In the genomic region with DNA sequence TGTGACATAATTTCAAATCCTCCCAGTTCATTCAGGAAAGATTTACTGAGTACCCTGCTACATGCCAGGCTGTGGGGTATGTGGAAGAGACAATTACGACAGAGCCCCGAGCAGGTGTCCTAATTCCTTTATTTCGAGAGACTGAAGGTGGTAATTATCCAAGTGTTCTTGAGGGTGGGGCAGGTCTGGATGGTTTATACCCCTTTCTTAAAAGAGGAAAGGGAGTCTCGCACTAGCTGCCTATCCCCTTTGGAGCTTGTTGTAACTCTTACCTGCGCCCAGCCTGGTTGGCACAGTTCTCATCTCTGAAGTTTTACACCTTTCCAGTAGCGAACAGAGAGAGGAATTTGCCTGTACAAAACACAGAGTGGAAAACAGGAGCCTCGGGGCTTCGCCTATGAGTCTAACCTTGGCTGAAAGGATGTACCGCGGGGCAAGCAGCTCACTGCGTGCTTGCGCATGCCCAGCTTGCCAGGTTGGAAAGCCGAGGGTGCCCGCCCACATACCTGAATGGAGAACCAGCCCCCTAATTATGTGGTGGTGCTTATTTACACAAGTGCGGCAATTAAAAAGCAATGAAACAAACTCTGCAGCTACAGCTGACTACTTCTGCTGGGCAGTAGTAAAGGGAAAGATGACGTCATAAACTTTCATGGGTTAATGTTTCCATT, we compare ENCODE assay signal across 10 mouse cellular contexts.
DNase-seq lines count a peak whose midpoint lies in the region; ATAC-seq lines count a peak whose summit lies in the region.
"Had no signal": no experiment of that assay in that cellular context is flagged by ENCODE, and none has a peak within 500 bp of the region (broad histone marks: within the 10 kb centered on the region; RNA-seq: fewer than 3 reads in every experiment).

No protein-coding gene starts in this region.

- peak overlapping the region; percentile 19 to 31; a peak in 2 of 4 replicates for H3K27ac ChIP-seq in heart, embryonic 14.5 days (replicated peaks in 1 of 2; ENCODE audit: control insufficient read depth in 1 of 2, insufficient read depth in 1 of 2, low read depth in 2 of 2, low read length in 2 of 2)
- H3K27ac ChIP-seq in heart, embryonic 16.5 days (ENCODE audit: low read length) = peak overlapping the region; percentile 2; the same call in 1 of the 2 replicates
- H3K27ac ChIP-seq in limb, embryonic 12.5 days = no peak overlapping the region
- H3K27ac ChIP-seq: lung, embryonic 15.5 days had no signal

- H3K4me3 ChIP-seq in heart, embryonic 14.5 days (ENCODE audit: control insufficient read depth in 1 of 2, insufficient read depth in 1 of 2, low read depth in 1 of 2, low read length in 2 of 2) = 0 out of 4 replicates have a peak overlapping the region, but pooled peaks have one; percentile 9 to 21
- H3K4me3 ChIP-seq in heart, embryonic 16.5 days (ENCODE audit: low read length) = no peak overlapping the region
- 0 out of 2 replicates have a peak overlapping the region, but pooled peaks have one; percentile 6 for H3K4me3 ChIP-seq in limb, embryonic 12.5 days (replicated peaks)
- H3K4me3 ChIP-seq: lung, embryonic 15.5 days had no signal

- no peak for ATAC-seq in heart, embryonic 14.5 days (ENCODE audit: insufficient number of reproducible peaks, insufficient read depth, low FRiP score, low read depth)
- ATAC-seq in heart, embryonic 16.5 days (replicated peaks; ENCODE audit: extremely low read depth, insufficient read depth, low FRiP score) = no peak
- ATAC-seq in limb, embryonic 12.5 days (ENCODE audit: insufficient number of reproducible peaks, insufficient read depth, low FRiP score, low TSS enrichment, low read depth) = no peak

- H3K36me3 ChIP-seq in heart, embryonic 14.5 days (ENCODE audit: control insufficient read depth, insufficient read depth, low read length) = no peaks in the 10 kb centered on the region
- H3K36me3 ChIP-seq in heart, embryonic 16.5 days (ENCODE audit: control insufficient read depth, insufficient read depth) = no peaks in the 10 kb centered on the region
- no peaks in the 10 kb centered on the region for H3K36me3 ChIP-seq in limb, embryonic 12.5 days
- H3K36me3 ChIP-seq: lung, embryonic 15.5 days had no signal

- no peaks in the 10 kb centered on the region for H3K9me3 ChIP-seq in heart, embryonic 14.5 days (ENCODE audit: control insufficient read depth, low read length)
- no peaks in the 10 kb centered on the region for H3K9me3 ChIP-seq in heart, embryonic 16.5 days (replicated peaks; ENCODE audit: control insufficient read depth, low read length)
- no peaks in the 10 kb centered on the region for H3K9me3 ChIP-seq in limb, embryonic 12.5 days
- H3K9me3 ChIP-seq: lung, embryonic 15.5 days had no signal

- 85% methylated on average over 16 of the region's 16 CpGs for WGBS in heart, embryonic 14.5 days
- WGBS in heart, embryonic 16.5 days = 81% methylated on average over 16 of the region's 16 CpGs
- WGBS in limb, embryonic 12.5 days = 65% methylated on average over 16 of the region's 16 CpGs

- peak overlapping the region; percentile 68 for H3K4me2 ChIP-seq in heart, embryonic 14.5 days (ENCODE audit: low read length)
- H3K4me2 ChIP-seq in heart, embryonic 16.5 days (ENCODE audit: low read depth, low read length) = peak overlapping the region; percentile 19; the same call in 1 of the 2 replicates
- H3K4me2 ChIP-seq in limb, embryonic 12.5 days = peak overlapping the region; percentile 3; the same call in 1 of the 2 replicates
- H3K4me2 ChIP-seq: lung, embryonic 15.5 days had no signal

- H3K4me1 ChIP-seq in heart, embryonic 14.5 days (ENCODE audit: control insufficient read depth in 2 of 2, insufficient read depth in 2 of 2, low read length in 2 of 2) = peaks cover 9 to 26% of the 10 kb centered on the region in 2 experiments
- H3K4me1 ChIP-seq in heart, embryonic 16.5 days (ENCODE audit: control insufficient read depth, insufficient read depth, low read length) = peaks cover 33% of the 10 kb centered on the region
- H3K4me1 ChIP-seq in limb, embryonic 12.5 days (replicated peaks) = peaks cover 51% of the 10 kb centered on the region

- DNase-seq in heart, adult 18-20 months = no peak
- peak; percentile 54 for DNase-seq in cerebellum, adult 11 months
- no peak for DNase-seq in adrenal gland, postnatal 36 days
- no peak for DNase-seq in gastrocnemius, adult 18-20 months (ENCODE audit: low spot score)
- no peak for DNase-seq in lung, postnatal 4 days
- DNase-seq: thymus, postnatal 4 days had no signal

- H3K9ac ChIP-seq in heart, embryonic 14.5 days (ENCODE audit: low read length) = peak overlapping the region; percentile 55
- no peak overlapping the region for H3K9ac ChIP-seq in heart, embryonic 16.5 days (ENCODE audit: low read length)
- H3K9ac ChIP-seq in limb, embryonic 12.5 days (replicated peaks) = no peak overlapping the region
- H3K9ac ChIP-seq: lung, embryonic 15.5 days had no signal

- no peaks in the 10 kb centered on the region for H3K27me3 ChIP-seq in heart, embryonic 14.5 days (ENCODE audit: control insufficient read depth, insufficient read depth, low read length)
- H3K27me3 ChIP-seq in heart, embryonic 16.5 days (ENCODE audit: control insufficient read depth, insufficient read depth, low read length) = no peaks in the 10 kb centered on the region
- H3K27me3 ChIP-seq in limb, embryonic 12.5 days = 0 out of 2 replicates have a peak, but pooled peaks cover 7% of the 10 kb centered on the region
- H3K27me3 ChIP-seq: lung, embryonic 15.5 days had no signal

Comparison
In these comparisons a context has a peak if more than half of its experiments do, and no peak if none do; other contexts are left out.
1. H3K4me2 ChIP-seq: peak in every context shown above with its lines; median percentile 68 in heart, embryonic 14.5 days; 19 in heart, embryonic 16.5 days; 3 in limb, embryonic 12.5 days.